Mouse (Mus musculus) cerebellum, adult 11-12 months (tissue): Measurements from ENCODE around the gene B830017H08Rik.
A peak's percentile ranks its signal among the peaks of the same experiment; 100 is the strongest.

Experiments
- DNase-seq: peaks from one replicate; pipeline ENCODE4 v3.0.0; 2022

The B830017H08Rik gene

GRCm38 (mm10) chr16:17832821-17833220 is at the start of gene B830017H08Rik:
Gene B830017H08Rik (plus strand): TSS chr16:17833121.
- no peak for DNase-seq

GRCm38 (mm10) chr16:17785337-17785736 is 47.6 kb upstream of the B830017H08Rik start:
- DNase-seq, result no peak

- no peak for DNase-seq
These were observed 40.2 kb upstream of the B830017H08Rik start for GRCm38 (mm10) chr16:17792728-17793127.

GRCm38 (mm10) chr16:17794047-17794446 is 38.9 kb upstream of the B830017H08Rik start:
- DNase-seq, result no peak

- peak; percentile 17 for DNase-seq
These were observed 37.3 kb upstream of the B830017H08Rik start for GRCm38 (mm10) chr16:17795643-17796042.

- no peak for DNase-seq
These were observed 36.4 kb upstream of the B830017H08Rik start for GRCm38 (mm10) chr16:17796519-17796918.

GRCm38 (mm10) chr16:17796971-17797811 is 35.7 kb upstream of the B830017H08Rik start, which contains the start of gene Scarf2:
Gene Scarf2 (plus strand): TSS chr16:17797282.
- no peak for DNase-seq

- no peak for DNase-seq
These were observed 35.1 kb upstream of the B830017H08Rik start for GRCm38 (mm10) chr16:17797812-17798311.

- DNase-seq, result no peak
These were observed 34.4 kb upstream of the B830017H08Rik start for GRCm38 (mm10) chr16:17798321-17799180.

- DNase-seq, result no peak
These were observed 33.3 kb upstream of the B830017H08Rik start for GRCm38 (mm10) chr16:17799584-17799983.

- DNase-seq, result peak; percentile 27
These were observed 31.0 kb upstream of the B830017H08Rik start for GRCm38 (mm10) chr16:17801777-17802455.

- no peak for DNase-seq
These were observed 30.5 kb upstream of the B830017H08Rik start for GRCm38 (mm10) chr16:17802456-17802838.

GRCm38 (mm10) chr16:17802839-17803674 is 29.9 kb upstream of the B830017H08Rik start:
- DNase-seq, result peak; percentile 33

GRCm38 (mm10) chr16:17803675-17804448 is 29.1 kb upstream of the B830017H08Rik start:
- no peak for DNase-seq

GRCm38 (mm10) chr16:17804449-17804912 is 28.4 kb upstream of the B830017H08Rik start:
- peak; percentile 31 for DNase-seq

GRCm38 (mm10) chr16:17804982-17805381 is 27.9 kb upstream of the B830017H08Rik start:
- DNase-seq, result no peak

- no peak for DNase-seq
These were observed 26.2 kb upstream of the B830017H08Rik start for GRCm38 (mm10) chr16:17806581-17807191.

GRCm38 (mm10) chr16:17807192-17808009 is 25.5 kb upstream of the B830017H08Rik start:
- DNase-seq, result peak; percentile 84

- DNase-seq, result peak; percentile 21
These were observed 23.8 kb upstream of the B830017H08Rik start for GRCm38 (mm10) chr16:17809125-17809524.
